Mouse (Mus musculus): ENCODE data around the gene Corin. TPM values are rescaled to one million over a fixed set of nuclear protein-coding genes. Genes with fewer than 3 reads are reported as not detected.

Corin gene
- polyA plus RNA-seq, 1 experiment from 2014 or later: 3.6 TPM

- Histone ChIP-seq H3K4me2 (replicated peaks) (no peak overlapping the region), H3K4me3 (replicated peaks; ENCODE audit: low read length) (no peak overlapping the region), H3K36me3 (replicated peaks; ENCODE audit: control insufficient read depth, insufficient read depth) (no peaks in the 10 kb centered on the region), H3K27me3 (ENCODE audit: control insufficient read depth, insufficient read depth, low read length) (no peaks in the 10 kb centered on the region), H3K4me1 (replicated peaks; ENCODE audit: control insufficient read depth, insufficient read depth, low read length) (no peaks in the 10 kb centered on the region), H3K9me3 (ENCODE audit: control insufficient read depth, low read length) (no peaks in the 10 kb centered on the region), H3K9ac (no peak overlapping the region), H3K27ac (no peak overlapping the region)
- no peak for ATAC-seq (ENCODE audit: low FRiP score)
- WGBS: 50% methylated on average over 4 of the region's 4 CpGs
- DNase-seq (ENCODE audit: low spot score): no peak
These were observed 51.5 kb downstream of the Corin start for GRCm38 (mm10) chr5:72452750-72453149.

DNA sequence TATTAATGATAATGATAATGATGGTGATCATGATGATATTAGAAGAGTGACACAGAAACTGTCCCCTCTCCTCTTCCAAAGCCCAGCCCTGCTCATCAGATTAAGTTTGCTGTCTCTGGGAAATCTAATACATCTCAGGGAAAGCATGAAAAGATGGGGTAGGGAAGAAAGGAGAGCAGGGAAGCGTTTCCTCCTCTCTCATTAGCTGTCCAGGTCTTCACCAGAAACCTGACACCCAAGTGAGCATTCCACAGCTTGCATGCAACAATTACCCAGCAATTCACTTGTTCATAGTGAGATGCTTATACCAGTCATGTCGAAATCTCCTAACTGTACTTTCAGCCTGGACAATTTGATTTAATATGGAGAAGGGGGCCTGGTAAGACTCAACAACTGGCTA is 55.4 kb downstream of the Corin start:
- Histone ChIP-seq H3K27ac (no peak overlapping the region), H3K36me3 (replicated peaks; ENCODE audit: control insufficient read depth, insufficient read depth) (no peaks in the 10 kb centered on the region), H3K4me1 (replicated peaks; ENCODE audit: control insufficient read depth, insufficient read depth, low read length) (no peaks in the 10 kb centered on the region), H3K27me3 (ENCODE audit: control insufficient read depth, insufficient read depth, low read length) (no peaks in the 10 kb centered on the region), H3K9ac (no peak overlapping the region), H3K9me3 (ENCODE audit: control insufficient read depth, low read length) (no peaks in the 10 kb centered on the region), H3K4me3 (replicated peaks; ENCODE audit: low read length) (no peak overlapping the region), H3K4me2 (replicated peaks) (no peak overlapping the region)
- 73% methylated on average over 2 of the region's 2 CpGs for WGBS
- no peak for ATAC-seq (ENCODE audit: low FRiP score)
- DNase-seq (ENCODE audit: low spot score): no peak

- Histone ChIP-seq H3K36me3 (replicated peaks; ENCODE audit: control insufficient read depth, insufficient read depth) (no peaks in the 10 kb centered on the region), H3K4me3 (replicated peaks; ENCODE audit: low read length) (no peak overlapping the region), H3K27me3 (ENCODE audit: control insufficient read depth, insufficient read depth, low read length) (no peaks in the 10 kb centered on the region), H3K27ac (no peak overlapping the region), H3K4me2 (replicated peaks) (no peak overlapping the region), H3K4me1 (replicated peaks; ENCODE audit: control insufficient read depth, insufficient read depth, low read length) (no peaks in the 10 kb centered on the region), H3K9ac (no peak overlapping the region), H3K9me3 (ENCODE audit: control insufficient read depth, low read length) (no peaks in the 10 kb centered on the region)
- no peak for DNase-seq (ENCODE audit: low spot score)
- 93% methylated on average over 11 of the region's 11 CpGs for WGBS
- no peak for ATAC-seq (ENCODE audit: low FRiP score)
These were observed 58.2 kb downstream of the Corin start for GRCm38 (mm10) chr5:72446104-72446503.

DNA sequence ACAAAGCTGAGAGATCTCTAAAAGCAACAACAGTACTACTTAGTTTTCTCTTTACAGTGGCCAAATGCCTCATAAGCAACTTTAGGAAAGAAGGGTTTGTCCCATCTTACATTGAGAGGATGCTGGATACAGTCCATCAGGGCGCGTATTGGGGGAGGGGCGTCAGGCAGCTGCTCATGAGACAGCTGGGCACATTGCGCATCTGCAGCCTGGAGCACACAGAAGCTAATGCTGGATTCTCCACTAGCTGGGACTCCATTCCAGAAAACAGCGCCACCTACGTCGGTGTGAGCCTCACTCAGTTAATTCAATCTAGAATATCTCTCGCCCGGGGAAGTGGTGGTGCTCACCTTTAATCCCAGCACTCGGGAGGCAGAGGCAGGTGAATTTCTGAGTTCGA is 60.3 kb downstream of the Corin start:
- Histone ChIP-seq H3K4me3 (replicated peaks; ENCODE audit: low read length) (no peak overlapping the region), H3K4me1 (replicated peaks; ENCODE audit: control insufficient read depth, insufficient read depth, low read length) (no peaks in the 10 kb centered on the region), H3K36me3 (replicated peaks; ENCODE audit: control insufficient read depth, insufficient read depth) (no peaks in the 10 kb centered on the region), H3K9ac (no peak overlapping the region), H3K27me3 (ENCODE audit: control insufficient read depth, insufficient read depth, low read length) (no peaks in the 10 kb centered on the region), H3K27ac (no peak overlapping the region), H3K4me2 (replicated peaks) (no peak overlapping the region), H3K9me3 (ENCODE audit: control insufficient read depth, low read length) (no peaks in the 10 kb centered on the region)
- ATAC-seq (ENCODE audit: low FRiP score) (no peak), DNase-seq (ENCODE audit: low spot score) (no peak)
- 76% methylated on average over 11 of the region's 11 CpGs for WGBS

DNA sequence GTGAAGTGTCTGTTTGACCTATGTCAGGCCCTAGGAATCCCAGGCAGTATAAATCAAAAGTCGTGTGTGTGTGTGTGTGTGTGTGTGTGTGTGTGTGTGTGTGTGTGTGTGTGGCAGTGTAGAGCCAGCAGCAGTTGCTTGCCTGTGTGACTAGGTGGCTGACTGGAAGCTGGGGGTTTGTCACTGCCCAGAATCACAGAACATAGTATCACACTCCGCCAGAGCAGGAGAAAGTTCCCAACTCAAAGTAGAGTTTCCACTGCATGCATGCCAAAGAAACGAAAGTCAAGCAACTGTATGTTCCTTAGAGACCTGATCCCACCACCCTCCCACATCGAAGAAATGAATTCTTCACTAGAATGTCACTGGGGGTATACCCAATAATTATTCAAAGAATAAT is 61.3 kb downstream of the Corin start:
- Histone ChIP-seq H3K9me3 (ENCODE audit: control insufficient read depth, low read length) (no peaks in the 10 kb centered on the region), H3K9ac (no peak overlapping the region), H3K27ac (no peak overlapping the region), H3K4me3 (replicated peaks; ENCODE audit: low read length) (no peak overlapping the region), H3K4me2 (replicated peaks) (no peak overlapping the region), H3K4me1 (replicated peaks; ENCODE audit: control insufficient read depth, insufficient read depth, low read length) (no peaks in the 10 kb centered on the region), H3K36me3 (replicated peaks; ENCODE audit: control insufficient read depth, insufficient read depth) (no peaks in the 10 kb centered on the region), H3K27me3 (ENCODE audit: control insufficient read depth, insufficient read depth, low read length) (no peaks in the 10 kb centered on the region)
- DNase-seq (ENCODE audit: low spot score) (no peak), ATAC-seq (ENCODE audit: low FRiP score) (no peak)
- 81% methylated on average over 4 of the region's 4 CpGs for WGBS

DNA sequence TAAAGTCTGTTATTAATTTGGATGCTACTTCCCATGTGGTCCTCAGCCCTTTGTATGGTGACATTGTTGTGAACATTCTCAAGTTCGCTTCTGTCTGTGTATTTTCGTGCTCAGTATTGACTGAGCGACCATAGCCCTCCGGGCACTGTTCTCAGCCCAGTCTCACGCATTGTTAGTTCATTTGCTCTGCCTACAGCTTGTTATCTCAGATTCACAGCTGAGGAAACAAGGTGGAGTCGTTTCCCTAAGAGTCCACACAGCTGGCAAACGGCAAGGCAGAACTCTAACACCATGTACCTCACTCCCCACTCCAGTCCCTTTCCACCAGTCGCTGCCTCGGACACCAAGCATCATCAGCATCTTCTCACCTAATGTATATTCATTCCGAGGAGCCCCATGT is 63.1 kb downstream of the Corin start:
- Histone ChIP-seq H3K4me2 (replicated peaks) (no peak overlapping the region), H3K9me3 (ENCODE audit: control insufficient read depth, low read length) (no peaks in the 10 kb centered on the region), H3K4me3 (replicated peaks; ENCODE audit: low read length) (no peak overlapping the region), H3K27ac (no peak overlapping the region), H3K4me1 (replicated peaks; ENCODE audit: control insufficient read depth, insufficient read depth, low read length) (no peaks in the 10 kb centered on the region), H3K9ac (no peak overlapping the region), H3K36me3 (replicated peaks; ENCODE audit: control insufficient read depth, insufficient read depth) (no peaks in the 10 kb centered on the region), H3K27me3 (ENCODE audit: control insufficient read depth, insufficient read depth, low read length) (no peaks in the 10 kb centered on the region)
- WGBS: 77% methylated on average over 10 of the region's 10 CpGs
- DNase-seq (ENCODE audit: low spot score) (no peak), ATAC-seq (ENCODE audit: low FRiP score) (no peak)

DNA sequence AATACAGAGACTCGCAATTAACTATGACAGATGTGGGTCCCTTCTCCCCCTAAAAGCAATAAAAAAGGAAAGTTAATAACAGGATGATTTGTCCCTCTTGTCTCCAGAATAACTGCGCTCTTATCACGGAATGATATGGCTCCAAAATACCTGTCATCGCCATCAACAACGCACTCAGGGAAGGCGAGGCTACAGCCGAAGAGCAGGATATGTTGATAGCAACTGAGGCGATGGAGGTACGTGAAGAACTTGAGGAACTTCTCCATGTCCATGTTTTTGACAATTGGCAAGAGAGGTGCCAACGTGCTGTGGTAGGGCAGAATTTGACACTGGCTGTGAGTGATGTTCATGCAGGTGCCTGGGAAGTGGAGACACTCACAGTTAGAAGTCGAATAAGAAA is 69.2 kb downstream of the Corin start:
- H3K4me2 ChIP-seq (replicated peaks): no peak overlapping the region
- WGBS: 93% methylated on average over 11 of the region's 11 CpGs

DNA sequence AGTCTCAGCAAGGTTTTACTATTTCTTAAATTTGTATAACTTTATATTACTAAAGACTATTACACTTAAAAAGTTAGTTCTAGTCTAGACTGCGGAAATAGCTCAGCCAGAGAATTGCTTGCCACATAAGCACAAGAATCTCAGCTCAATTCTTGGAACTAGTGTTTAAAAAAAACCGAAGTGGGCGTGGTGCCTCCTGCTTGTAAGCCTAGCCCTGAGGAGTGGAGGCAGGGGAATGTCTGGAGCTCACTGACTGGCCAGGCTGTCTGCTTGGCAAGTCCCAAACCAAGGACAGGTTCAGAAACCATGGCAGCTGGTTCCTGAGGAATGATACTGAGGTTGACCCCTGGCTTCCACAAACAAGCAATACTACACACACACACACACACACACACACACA is 72.4 kb downstream of the Corin start:
- ATAC-seq (ENCODE audit: low FRiP score) (no peak), DNase-seq (ENCODE audit: low spot score) (no peak)
- no peaks in the 10 kb centered on the region for H3K36me3 ChIP-seq (replicated peaks; ENCODE audit: control insufficient read depth, insufficient read depth)
- no peak overlapping the region for H3K4me2 ChIP-seq (replicated peaks)
- WGBS: 79% methylated on average over 3 of the region's 3 CpGs
- no peaks in the 10 kb centered on the region for H3K27me3 ChIP-seq (ENCODE audit: control insufficient read depth, insufficient read depth, low read length)
- H3K27ac ChIP-seq: no peak overlapping the region
- H3K4me3 ChIP-seq (replicated peaks; ENCODE audit: low read length): no peak overlapping the region
- no peaks in the 10 kb centered on the region for H3K9me3 ChIP-seq (ENCODE audit: control insufficient read depth, low read length)
- H3K9ac ChIP-seq: no peak overlapping the region
- no peaks in the 10 kb centered on the region for H3K4me1 ChIP-seq (replicated peaks; ENCODE audit: control insufficient read depth, insufficient read depth, low read length)

More for the DNA sequence above, 69.2 kb downstream of the Corin start:
- ATAC-seq (ENCODE audit: low FRiP score): no peak
- Histone ChIP-seq H3K27me3 (ENCODE audit: control insufficient read depth, insufficient read depth, low read length) (no peaks in the 10 kb centered on the region), H3K4me1 (replicated peaks; ENCODE audit: control insufficient read depth, insufficient read depth, low read length) (no peaks in the 10 kb centered on the region), H3K9me3 (ENCODE audit: control insufficient read depth, low read length) (no peaks in the 10 kb centered on the region), H3K4me3 (replicated peaks; ENCODE audit: low read length) (no peak overlapping the region), H3K36me3 (replicated peaks; ENCODE audit: control insufficient read depth, insufficient read depth) (no peaks in the 10 kb centered on the region), H3K9ac (no peak overlapping the region), H3K27ac (no peak overlapping the region)
- no peak for DNase-seq (ENCODE audit: low spot score)

GRCm38 (mm10) chr5:72427556-72427955 is 76.7 kb downstream of the Corin start:
- no peaks in the 10 kb centered on the region for H3K36me3 ChIP-seq (replicated peaks; ENCODE audit: control insufficient read depth, insufficient read depth)
- H3K4me3 ChIP-seq (replicated peaks; ENCODE audit: low read length): no peak overlapping the region
- H3K4me2 ChIP-seq (replicated peaks): no peak overlapping the region
- no peaks in the 10 kb centered on the region for H3K4me1 ChIP-seq (replicated peaks; ENCODE audit: control insufficient read depth, insufficient read depth, low read length)
- WGBS: 87% methylated on average over 4 of the region's 4 CpGs
- no peak overlapping the region for H3K27ac ChIP-seq
- no peaks in the 10 kb centered on the region for H3K9me3 ChIP-seq (ENCODE audit: control insufficient read depth, low read length)
- DNase-seq (ENCODE audit: low spot score) (no peak), ATAC-seq (ENCODE audit: low FRiP score) (no peak)
- no peaks in the 10 kb centered on the region for H3K27me3 ChIP-seq (ENCODE audit: control insufficient read depth, insufficient read depth, low read length)
- H3K9ac ChIP-seq: no peak overlapping the region

- H3K4me3 ChIP-seq (replicated peaks; ENCODE audit: low read length): no peak overlapping the region
- DNase-seq (ENCODE audit: low spot score): no peak
- no peaks in the 10 kb centered on the region for H3K27me3 ChIP-seq (ENCODE audit: control insufficient read depth, insufficient read depth, low read length)
- no peaks in the 10 kb centered on the region for H3K9me3 ChIP-seq (ENCODE audit: control insufficient read depth, low read length)
- no peaks in the 10 kb centered on the region for H3K36me3 ChIP-seq (replicated peaks; ENCODE audit: control insufficient read depth, insufficient read depth)
- H3K4me2 ChIP-seq (replicated peaks): no peak overlapping the region
- no peak overlapping the region for H3K9ac ChIP-seq
- H3K4me1 ChIP-seq (replicated peaks; ENCODE audit: control insufficient read depth, insufficient read depth, low read length): no peaks in the 10 kb centered on the region
- ATAC-seq (ENCODE audit: low FRiP score): no peak
- no peak overlapping the region for H3K27ac ChIP-seq
These were observed 78.8 kb downstream of the Corin start for GRCm38 (mm10) chr5:72425342-72426010.

Measured in hindbrain, embryonic 14.5 days (tissue).